In the genomic region with DNA sequence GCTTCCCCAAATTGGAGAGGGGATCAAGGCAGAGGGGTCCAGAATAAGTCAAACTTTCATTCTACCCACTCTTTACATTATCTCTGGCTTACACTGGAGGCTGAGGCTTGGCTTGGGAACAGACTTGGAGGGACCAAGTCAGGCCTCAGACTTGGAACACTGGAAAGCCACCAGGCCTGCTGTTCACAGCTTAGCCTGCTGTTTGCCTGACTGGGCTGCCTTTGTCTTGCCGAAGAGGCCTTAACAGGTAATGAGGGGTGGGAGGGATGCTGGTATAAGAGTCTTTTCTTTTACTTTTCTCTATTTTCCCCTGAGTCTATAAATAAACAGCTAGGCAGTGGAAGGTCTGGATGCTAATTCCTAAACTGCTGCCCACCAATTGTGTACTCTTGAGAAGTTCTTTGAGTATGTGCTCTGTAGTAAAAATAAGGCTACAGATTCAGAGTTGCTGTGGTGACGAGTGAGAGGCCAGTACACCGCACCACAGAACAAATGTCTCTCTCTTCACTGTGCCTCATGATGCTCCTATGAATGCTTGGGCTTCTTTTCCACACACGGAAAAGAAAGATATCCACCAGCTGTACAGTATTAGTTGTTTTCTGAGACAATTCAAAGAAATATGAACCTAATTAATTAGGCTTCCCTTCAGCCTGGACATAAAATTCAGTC, we compare ENCODE assay signal across 25 mouse cellular contexts.
DNase-seq lines count a peak whose midpoint lies in the region; ATAC-seq and TF ChIP-seq lines count a peak whose summit lies in the region.
"Had no signal": no experiment of that assay in that cellular context is flagged by ENCODE, and none has a peak within 500 bp of the region (broad histone marks: within the 10 kb centered on the region; RNA-seq: fewer than 3 reads in every experiment).

No protein-coding gene starts in this region.

- WGBS in kidney, postnatal 0 days = 43% methylated on average over 4 of the region's 4 CpGs
- WGBS in forebrain, embryonic 16.5 days = 14% methylated on average over 4 of the region's 4 CpGs

- no peak overlapping the region for H3K4me2 ChIP-seq in kidney, postnatal 0 days (ENCODE audit: low read length)
- H3K4me2 ChIP-seq in forebrain, embryonic 16.5 days (ENCODE audit: low read length) = no peak overlapping the region
- H3K4me2 ChIP-seq: embryonic facial prominence, embryonic 13.5 days; heart, embryonic 13.5 days; midbrain, embryonic 15.5 days; stomach, embryonic 15.5 days had no signal

- intact Hi-C loops in gastrocnemius, postnatal 14 days (cut with DNase I; ENCODE audit: low total_unique reads) = loop anchor here (2.0 kb wide), 1 partner anchor 27 kb away; no protein-coding TSS in a partner anchor

- H3K9ac ChIP-seq in kidney, postnatal 0 days (ENCODE audit: low read depth, low read length) = no peak overlapping the region
- H3K9ac ChIP-seq in forebrain, embryonic 16.5 days (replicated peaks; ENCODE audit: low read depth, low read length) = no peak overlapping the region
- H3K9ac ChIP-seq: embryonic facial prominence, embryonic 13.5 days; heart, embryonic 13.5 days; midbrain, embryonic 15.5 days; stomach, embryonic 15.5 days had no signal

- H3K36me3 ChIP-seq in kidney, postnatal 0 days (ENCODE audit: insufficient read depth, low read length) = no peaks in the 10 kb centered on the region
- H3K36me3 ChIP-seq in forebrain, embryonic 16.5 days (ENCODE audit: control insufficient read depth, insufficient read depth) = no peaks in the 10 kb centered on the region
- H3K36me3 ChIP-seq: embryonic facial prominence, embryonic 13.5 days; heart, embryonic 13.5 days; midbrain, embryonic 15.5 days; stomach, embryonic 15.5 days had no signal

- TF ChIP-seq CTCF in kidney, postnatal 0 days (IDR thresholded peaks at IDR 0.05; ENCODE audit: low read depth) = no peak

- no peaks in the 10 kb centered on the region for H3K4me1 ChIP-seq in kidney, postnatal 0 days (replicated peaks; ENCODE audit: insufficient read depth, low read length)
- no peaks in the 10 kb centered on the region for H3K4me1 ChIP-seq in forebrain, embryonic 16.5 days (replicated peaks; ENCODE audit: control insufficient read depth, insufficient read depth, low read length)
- H3K4me1 ChIP-seq: embryonic facial prominence, embryonic 13.5 days; heart, embryonic 13.5 days; midbrain, embryonic 15.5 days; stomach, embryonic 15.5 days had no signal

- no peaks in the 10 kb centered on the region for H3K27me3 ChIP-seq in kidney, postnatal 0 days (ENCODE audit: insufficient read depth, low read length)
- H3K27me3 ChIP-seq in forebrain, embryonic 16.5 days (replicated peaks; ENCODE audit: control insufficient read depth, insufficient read depth, low read length) = no peaks in the 10 kb centered on the region
- H3K27me3 ChIP-seq: embryonic facial prominence, embryonic 13.5 days; heart, embryonic 13.5 days; midbrain, embryonic 15.5 days; stomach, embryonic 15.5 days had no signal

- ATAC-seq in kidney, postnatal 0 days (replicated peaks; ENCODE audit: low FRiP score, low read depth) = no peak
- peak; percentile 38; the same call in 1 of the 2 replicates for ATAC-seq in forebrain, embryonic 16.5 days
- ATAC-seq: lung, postnatal 0 days; midbrain, embryonic 15.5 days had no signal

- H3K27ac ChIP-seq in kidney, postnatal 0 days = no peak overlapping the region
- H3K27ac ChIP-seq in forebrain, embryonic 16.5 days (ENCODE audit: low read length) = no peak overlapping the region
- H3K27ac ChIP-seq: embryonic facial prominence, embryonic 13.5 days; heart, embryonic 13.5 days; layer of hippocampus, adult 2 months; macrophage; midbrain, embryonic 15.5 days; stomach, embryonic 15.5 days had no signal

- peak; percentile 8 for DNase-seq in kidney, postnatal 0 days (ENCODE audit: low spot score)
- no peak for DNase-seq in kidney, adult 11 months
- DNase-seq in right cerebral cortex, postnatal 10 days (ENCODE audit: low spot score in 2 of 2) = peak; percentile 22 to 39
- no peak for DNase-seq in right cerebral cortex, postnatal 36 days (ENCODE audit: low spot score in 2 of 2)
- DNase-seq in cerebellum, postnatal 36 days = no peak
- no peak for DNase-seq in gastrocnemius, postnatal 14 days
- DNase-seq: adrenal gland, adult 2 months; cerebellum, adult 2 months; cerebellum, postnatal 25 days; embryo, embryonic 11 days; gastrocnemius, postnatal 10 days; heart, postnatal 14 days; kidney, adult 2 months; kidney, postnatal 25 days; right cerebral cortex, postnatal 25 days; thymus, postnatal 25 days had no signal

- no peaks in the 10 kb centered on the region for H3K9me3 ChIP-seq in kidney, postnatal 0 days (replicated peaks; ENCODE audit: low read length)
- H3K9me3 ChIP-seq in forebrain, embryonic 16.5 days (ENCODE audit: control insufficient read depth, low read length) = no peaks in the 10 kb centered on the region
- H3K9me3 ChIP-seq: embryonic facial prominence, embryonic 13.5 days; heart, embryonic 13.5 days; midbrain, embryonic 15.5 days; stomach, embryonic 15.5 days had no signal

- no peak overlapping the region for H3K4me3 ChIP-seq in kidney, postnatal 0 days (replicated peaks; ENCODE audit: low read depth, low read length)
- no peak overlapping the region for H3K4me3 ChIP-seq in forebrain, embryonic 16.5 days (replicated peaks; ENCODE audit: low read length)
- H3K4me3 ChIP-seq: embryonic facial prominence, embryonic 13.5 days; erythroblast, embryonic 14.5 days; heart, embryonic 13.5 days; layer of hippocampus, adult 2 months; midbrain, embryonic 15.5 days; stomach, embryonic 15.5 days had no signal

Comparison
In these comparisons a context has a peak if more than half of its experiments do, and no peak if none do; other contexts are left out.
1. DNase-seq: peak in kidney, postnatal 0 days (single experiment) and right cerebral cortex, postnatal 10 days (2 of 2); none in kidney, adult 11 months (single experiment), right cerebral cortex, postnatal 36 days (0 of 2), cerebellum, postnatal 36 days (0 of 2) and gastrocnemius, postnatal 14 days (single experiment).